In the genomic region with DNA sequence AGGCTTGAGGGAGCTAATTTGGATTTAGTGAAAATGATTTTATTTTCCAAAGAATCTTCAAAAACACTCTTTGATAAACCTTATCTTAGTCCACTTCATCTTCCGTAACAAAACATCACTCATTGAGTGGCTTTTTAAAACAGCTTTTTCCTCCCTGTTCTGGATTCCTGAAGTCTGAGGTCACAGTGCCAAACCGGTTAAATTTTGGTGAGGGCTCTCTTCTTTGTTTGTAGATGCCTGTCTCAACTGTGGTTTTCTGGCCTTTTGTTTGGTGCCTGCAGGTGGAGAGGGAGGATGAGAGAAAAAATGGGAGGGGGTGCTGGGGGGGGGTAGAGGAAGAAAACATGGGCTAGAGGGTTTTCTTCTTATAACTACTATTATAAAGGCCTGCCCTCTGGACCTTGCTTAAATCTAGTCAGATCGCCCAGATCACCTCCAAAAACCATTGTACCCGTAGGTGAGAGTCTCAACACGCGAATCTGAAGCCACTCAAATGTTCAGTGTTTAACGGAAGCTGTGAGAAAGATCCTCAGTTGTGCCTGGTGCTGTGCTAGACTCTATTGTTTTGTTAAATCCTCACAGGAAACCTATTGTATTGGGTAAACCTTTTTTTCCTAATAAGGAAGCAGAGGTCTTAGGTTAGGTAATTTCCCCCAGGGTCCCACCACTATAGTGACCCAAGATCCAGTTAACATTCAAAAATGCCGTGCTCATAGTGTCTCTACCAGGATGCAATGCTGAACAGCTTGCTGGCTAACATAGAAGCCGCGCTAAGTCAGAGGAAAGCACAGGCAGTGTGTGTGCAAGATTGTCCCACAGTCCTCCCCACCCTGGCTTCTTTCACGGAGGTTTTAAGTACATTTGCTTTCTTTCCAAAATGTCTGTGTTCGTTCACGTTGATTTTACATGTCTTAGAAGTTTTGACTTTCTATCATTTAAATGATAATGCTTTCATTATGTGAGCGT, we compare ENCODE assay signal across 9 mouse cellular contexts. TPM values are rescaled to one million over a fixed set of nuclear protein-coding genes. Genes with fewer than 3 reads are reported as not detected.
DNase-seq lines count a peak whose midpoint lies in the region; ATAC-seq lines count a peak whose summit lies in the region.
"Had no signal": no experiment of that assay in that cellular context is flagged by ENCODE, and none has a peak within 500 bp of the region (broad histone marks: within the 10 kb centered on the region; RNA-seq: fewer than 3 reads in every experiment).

No protein-coding gene starts in this region.

- ATAC-seq in forebrain, embryonic 15.5 days (replicated peaks) = peak; percentile 34; the same call in 1 of the 2 replicates
- peak; percentile 42; the same call in 1 of the 2 replicates for ATAC-seq in liver, embryonic 13.5 days (ENCODE audit: low read depth)
- ATAC-seq: Patski had no signal

- H3K36me3 ChIP-seq in heart, embryonic 10.5 days = peaks cover 3% of the 10 kb centered on the region; the same call in 1 of the 2 replicates
- no peaks in the 10 kb centered on the region for H3K36me3 ChIP-seq in forebrain, embryonic 15.5 days
- no peaks in the 10 kb centered on the region for H3K36me3 ChIP-seq in liver, embryonic 13.5 days

- no peaks in the 10 kb centered on the region for H3K9me3 ChIP-seq in heart, embryonic 10.5 days
- H3K9me3 ChIP-seq in forebrain, embryonic 15.5 days = no peaks in the 10 kb centered on the region
- no peaks in the 10 kb centered on the region for H3K9me3 ChIP-seq in liver, embryonic 13.5 days (replicated peaks)

- H3K4me2 ChIP-seq in forebrain, embryonic 15.5 days (replicated peaks) = peak overlapping the region; percentile 36
- peak overlapping the region; percentile 59 for H3K4me2 ChIP-seq in liver, embryonic 13.5 days

- 25% methylated on average over 14 of the region's 14 CpGs for whole genome bisulfite sequencing in heart, embryonic 10.5 days
- 10% methylated on average over 14 of the region's 14 CpGs for WGBS in forebrain, embryonic 15.5 days
- WGBS in liver, embryonic 13.5 days (ENCODE audit: insufficient replicate concordance) = 19% methylated on average over 14 of the region's 14 CpGs

- H3K27ac ChIP-seq in heart, embryonic 10.5 days = peak overlapping the region; percentile 79
- peak overlapping the region; percentile 24; the same call in 1 of the 2 replicates for H3K27ac ChIP-seq in forebrain, embryonic 15.5 days (replicated peaks)
- H3K27ac ChIP-seq in liver, embryonic 13.5 days = peak overlapping the region; percentile 75

- peaks cover 32% of the 10 kb centered on the region for H3K4me1 ChIP-seq in heart, embryonic 10.5 days
- peaks cover 50% of the 10 kb centered on the region for H3K4me1 ChIP-seq in forebrain, embryonic 15.5 days
- H3K4me1 ChIP-seq in liver, embryonic 13.5 days (replicated peaks) = peaks cover 65% of the 10 kb centered on the region

- H3K27me3 ChIP-seq in heart, embryonic 10.5 days (ENCODE audit: insufficient read depth, poor library complexity, severe bottlenecking) = no peaks in the 10 kb centered on the region
- H3K27me3 ChIP-seq in forebrain, embryonic 15.5 days = no peaks in the 10 kb centered on the region
- no peaks in the 10 kb centered on the region for H3K27me3 ChIP-seq in liver, embryonic 13.5 days
- H3K27me3 ChIP-seq: Patski had no signal

- H3K4me3 ChIP-seq in heart, embryonic 10.5 days = 0 out of 2 replicates have a peak overlapping the region, but pooled peaks have one; percentile 24
- peak overlapping the region; percentile 13; the same call in 1 of the 2 replicates for H3K4me3 ChIP-seq in forebrain, embryonic 15.5 days
- H3K4me3 ChIP-seq in liver, embryonic 13.5 days (replicated peaks) = peak overlapping the region; percentile 30

- DNase-seq in heart, embryonic 10.5 days (ENCODE audit: low spot score) = no peak
- no peak for DNase-seq in heart, adult 8-10 months (ENCODE audit: low spot score)
- DNase-seq in Muller cell, postnatal 12 days (ENCODE audit: inconsistent ontology term) = peak; percentile 81
- DNase-seq in liver, embryonic 13.5 days = no peak
- peak; percentile 52 for DNase-seq in retina, postnatal 1 day
- no peak for DNase-seq in right cerebral cortex, postnatal 4 days
- no peak for DNase-seq in lung, adult 18-20 months

- H3K9ac ChIP-seq in forebrain, embryonic 15.5 days (replicated peaks) = peak overlapping the region; percentile 34; the same call in 1 of the 2 replicates
- H3K9ac ChIP-seq in liver, embryonic 13.5 days = peak overlapping the region; percentile 54

RNA-seq across cellular contexts. Expression of gene Cdk17, which starts 5.0 kb away (rescaled TPM):
- polyA plus RNA-seq in heart, embryonic 10.5 days (2016; fragmentation: Nextera tagmentation; extraction: Ambion mirVana) = 16.4 and 20.0 TPM in 2 replicates
- 10 to 100 TPM; 12.3 to 18.1 (median 16.0) TPM for total RNA-seq in heart, adult 8-10 months (2022)
- 50.2 and 57.3 TPM in 2 replicates for polyA plus RNA-seq in forebrain, embryonic 15.5 days (2015; fragmentation: Nextera tagmentation; extraction: Ambion mirVana)
- 10.1 and 12.0 TPM in 2 replicates for polyA plus RNA-seq in liver, embryonic 13.5 days (2015; fragmentation: Nextera tagmentation; extraction: Ambion mirVana)

Comparison
In these comparisons a context has a peak if more than half of its experiments do, and no peak if none do; other contexts are left out.
1. DNase-seq: peak in Muller cell, postnatal 12 days (single experiment) and retina, postnatal 1 day (single experiment); none in heart, embryonic 10.5 days (single experiment), heart, adult 8-10 months (single experiment), liver, embryonic 13.5 days (single experiment), right cerebral cortex, postnatal 4 days (single experiment) and lung, adult 18-20 months (0 of 2).
2. H3K27ac ChIP-seq: peak in every context shown above with its lines; median percentile 79 in heart, embryonic 10.5 days; 75 in liver, embryonic 13.5 days; 24 in forebrain, embryonic 15.5 days.
3. Peak in every context shown above with its lines, with median percentiles within 50 percentile points of each other: H3K4me3 ChIP-seq.